Mouse (Mus musculus) kidney, embryonic 16.5 days (tissue): ENCODE measurements at regions not wholly inside any gene's neighbourhood (a gene's known extent, or its start where the extent isn't known, plus 50 kb on each side); places are given as distances from the start of the nearest gene placed in this dataset.
A peak's percentile ranks its signal among the peaks of the same experiment; 100 is the strongest.

Experiments used
- ATAC-seq: fragments of 200-750 bp; cut with Nextera tagmentation; 2 replicates; pipeline ENCODE4 v1.8.0; 2017; ENCODE audit warnings: moderate TSS enrichment; ENCODE audit not compliant: low FRiP score, low TSS enrichment
- H3K27ac ChIP-seq: fragments of 300-500 bp; sonication (generic); 2 replicates; pipeline ENCODE4 v1.5.1; 2014; ENCODE audit warnings: low read length
- H3K27me3 ChIP-seq: fragments of 300-500 bp; sonication (generic); 2 replicates; pipeline ENCODE4 v1.6.1; 2014; ENCODE audit warnings: low read length, control low read depth, mixed read lengths; ENCODE audit not compliant: insufficient read depth
- H3K36me3 ChIP-seq: fragments of 300-500 bp; sonication (generic); 2 replicates; pipeline ENCODE4 v1.6.1; 2014; ENCODE audit warnings: low read length, control low read depth, mixed read lengths; ENCODE audit not compliant: insufficient read depth
- H3K4me1 ChIP-seq: fragments of 300-500 bp; sonication (generic); 2 replicates; pipeline ENCODE4 v1.6.1; 2014; ENCODE audit warnings: low read length, control low read depth, mixed read lengths; ENCODE audit not compliant: insufficient read depth
- H3K4me2 ChIP-seq: fragments of 300-500 bp; sonication (generic); replicated peaks from 2 replicates; pipeline ENCODE4 v1.6.1; 2014; ENCODE audit warnings: low read depth, low read length
- H3K4me3 ChIP-seq: fragments of 300-500 bp; sonication (generic); 2 replicates; pipeline ENCODE4 v1.5.1; 2014; ENCODE audit warnings: mild to moderate bottlenecking, low read length
- H3K9ac ChIP-seq: fragments of 300-500 bp; sonication (generic); replicated peaks from 2 replicates; pipeline ENCODE4 v1.6.1; 2014; ENCODE audit warnings: low read length
- H3K9me3 ChIP-seq: fragments of 300-500 bp; sonication (generic); 2 replicates; pipeline ENCODE4 v1.6.1; 2016; ENCODE audit warnings: low read length, control low read depth
- WGBS: fragments of 180-500 bp; shearing (Covaris S2); extraction: QIAGEN DNeasy Blood & Tissue Kit; methylation state at CpG from one replicate; pipeline ENCODE4 v1.1.7; 2014; 5-methylcytosine and 5-hydroxymethylcytosine counted together

- Histone ChIP-seq H3K9ac (no peak overlapping the region), H3K27ac (no peak overlapping the region), H3K9me3 (no peaks in the 10 kb centered on the region), H3K4me2 (no peak overlapping the region), H3K36me3 (no peaks in the 10 kb centered on the region), H3K27me3 (no peaks in the 10 kb centered on the region), H3K4me1 (peaks cover 11% of the 10 kb centered on the region; the same call in 1 of the 2 replicates), H3K4me3 (no peak overlapping the region)
- no peak for ATAC-seq
- WGBS = 44% methylated on average over 7 of the region's 7 CpGs
Measured at GRCm38 (mm10) chr8:12151679-12152078, 126.9 kb upstream of the A230072I06Rik start.

GRCm38 (mm10) chr8:12152825-12153224 lies 125.8 kb upstream of the A230072I06Rik start:
- no peak overlapping the region for H3K4me2 ChIP-seq
- H3K4me3 ChIP-seq = no peak overlapping the region
- H3K9ac ChIP-seq = no peak overlapping the region
- ATAC-seq = no peak
- no peaks in the 10 kb centered on the region for H3K36me3 ChIP-seq
- H3K27ac ChIP-seq = no peak overlapping the region
- WGBS = 54% methylated on average over 9 of the region's 9 CpGs
- no peaks in the 10 kb centered on the region for H3K27me3 ChIP-seq
- H3K4me1 ChIP-seq = peaks cover 11% of the 10 kb centered on the region; the same call in 1 of the 2 replicates
- 0 out of 2 replicates have a peak, but pooled peaks cover 4% of the 10 kb centered on the region for H3K9me3 ChIP-seq

- Histone ChIP-seq H3K9me3 (0 out of 2 replicates have a peak, but pooled peaks cover 4% of the 10 kb centered on the region), H3K36me3 (no peaks in the 10 kb centered on the region), H3K9ac (no peak overlapping the region), H3K27ac (no peak overlapping the region), H3K4me3 (no peak overlapping the region), H3K4me2 (no peak overlapping the region), H3K27me3 (no peaks in the 10 kb centered on the region), H3K4me1 (peaks cover 8% of the 10 kb centered on the region; the same call in 1 of the 2 replicates)
- ATAC-seq = no peak
- 66% methylated on average over 1 of the region's 1 CpGs for WGBS
Measured at GRCm38 (mm10) chr8:12156893-12157292, 121.7 kb upstream of the A230072I06Rik start.

- Histone ChIP-seq H3K9me3 (0 out of 2 replicates have a peak, but pooled peaks cover 4% of the 10 kb centered on the region), H3K9ac (no peak overlapping the region), H3K27ac (no peak overlapping the region), H3K27me3 (peaks cover 7% of the 10 kb centered on the region; the same call in 1 of the 2 replicates), H3K4me2 (no peak overlapping the region), H3K4me1 (peaks cover 8% of the 10 kb centered on the region), H3K36me3 (no peaks in the 10 kb centered on the region), H3K4me3 (no peak overlapping the region)
- ATAC-seq = no peak
- 88% methylated on average over 9 of the region's 9 CpGs for WGBS
Measured at GRCm38 (mm10) chr8:12158188-12158587, 120.4 kb upstream of the A230072I06Rik start.

GRCm38 (mm10) chr8:12162921-12163705 lies 115.5 kb upstream of the A230072I06Rik start:
- no peaks in the 10 kb centered on the region for H3K36me3 ChIP-seq
- H3K4me3 ChIP-seq = peak overlapping the region; percentile 25
- WGBS = 9% methylated on average over 22 of the region's 22 CpGs
- H3K27ac ChIP-seq = no peak overlapping the region
- H3K27me3 ChIP-seq = peaks cover 7% of the 10 kb centered on the region
- peak overlapping the region; percentile 54 for H3K4me2 ChIP-seq
- 0 out of 2 replicates have a peak overlapping the region, but pooled peaks have one; percentile 30 for H3K9ac ChIP-seq
- peaks cover 8% of the 10 kb centered on the region for H3K4me1 ChIP-seq
- ATAC-seq = no peak
- H3K9me3 ChIP-seq = no peaks in the 10 kb centered on the region

- peaks cover 8% of the 10 kb centered on the region for H3K4me1 ChIP-seq
- no peak for ATAC-seq
- H3K9ac ChIP-seq = no peak overlapping the region
- no peak overlapping the region for H3K4me2 ChIP-seq
- no peak overlapping the region for H3K27ac ChIP-seq
- 61% methylated on average over 23 of the region's 23 CpGs for WGBS
- no peaks in the 10 kb centered on the region for H3K36me3 ChIP-seq
- no peaks in the 10 kb centered on the region for H3K9me3 ChIP-seq
- no peak overlapping the region for H3K4me3 ChIP-seq
- peaks cover 7% of the 10 kb centered on the region for H3K27me3 ChIP-seq
Measured at GRCm38 (mm10) chr8:12165487-12166152, 113.0 kb upstream of the A230072I06Rik start.

- H3K4me1 ChIP-seq = no peaks in the 10 kb centered on the region; the same call in none of the 2 replicates
- WGBS = 79% methylated on average over 12 of the region's 12 CpGs
Measured at GRCm38 (mm10) chr8:12171788-12172187, 106.8 kb upstream of the A230072I06Rik start.

GRCm38 (mm10) chr8:12175496-12175895 lies 103.1 kb upstream of the A230072I06Rik start:
- Histone ChIP-seq H3K4me3 (no peak overlapping the region), H3K27ac (no peak overlapping the region), H3K4me2 (no peak overlapping the region), H3K4me1 (no peaks in the 10 kb centered on the region; the same call in 1 of the 2 replicates), H3K9ac (no peak overlapping the region), H3K36me3 (no peaks in the 10 kb centered on the region), H3K9me3 (no peaks in the 10 kb centered on the region), H3K27me3 (peaks cover 4% of the 10 kb centered on the region; the same call in 1 of the 2 replicates)
- ATAC-seq = no peak
- 67% methylated on average over 13 of the region's 13 CpGs for WGBS

More at GRCm38 (mm10) chr8:12171788-12172187, 106.8 kb upstream of the A230072I06Rik start:
- ATAC-seq = no peak
- no peaks in the 10 kb centered on the region for H3K9me3 ChIP-seq
- H3K9ac ChIP-seq = no peak overlapping the region
- H3K4me2 ChIP-seq = no peak overlapping the region
- no peak overlapping the region for H3K27ac ChIP-seq
- peaks cover 4% of the 10 kb centered on the region for H3K27me3 ChIP-seq
- H3K4me3 ChIP-seq = no peak overlapping the region
- H3K36me3 ChIP-seq = no peaks in the 10 kb centered on the region

GRCm38 (mm10) chr8:12184666-12185065 lies 94.0 kb upstream of the A230072I06Rik start:
- Histone ChIP-seq H3K4me2 (no peak overlapping the region), H3K4me1 (no peaks in the 10 kb centered on the region), H3K9me3 (no peaks in the 10 kb centered on the region), H3K36me3 (no peaks in the 10 kb centered on the region), H3K4me3 (no peak overlapping the region), H3K27me3 (no peaks in the 10 kb centered on the region), H3K9ac (no peak overlapping the region), H3K27ac (no peak overlapping the region)
- no peak for ATAC-seq
- WGBS = 89% methylated on average over 4 of the region's 4 CpGs

GRCm38 (mm10) chr8:12187366-12187765 lies 91.3 kb upstream of the A230072I06Rik start:
- Histone ChIP-seq H3K27me3 (no peaks in the 10 kb centered on the region), H3K36me3 (no peaks in the 10 kb centered on the region), H3K4me3 (no peak overlapping the region), H3K9me3 (no peaks in the 10 kb centered on the region), H3K4me1 (no peaks in the 10 kb centered on the region), H3K27ac (no peak overlapping the region), H3K4me2 (no peak overlapping the region), H3K9ac (no peak overlapping the region)
- WGBS = 91% methylated on average over 3 of the region's 3 CpGs
- no peak for ATAC-seq
